Mouse (Mus musculus) liver, postnatal 0 days (tissue): ENCODE measurements around the gene Tceal8.

Experiments
- CTCF ChIP-seq: sonication (generic); IDR thresholded peaks from 2 replicates; pipeline ENCODE4 v1.5.1; 2016; ENCODE audit warnings: antibody characterized with exemption, low read depth
- EP300 ChIP-seq: IDR thresholded peaks from 2 replicates; pipeline ENCODE4 v1.6.1; 2016; ENCODE audit warnings: antibody characterized with exemption, low read depth, mild to moderate bottlenecking

DNA sequence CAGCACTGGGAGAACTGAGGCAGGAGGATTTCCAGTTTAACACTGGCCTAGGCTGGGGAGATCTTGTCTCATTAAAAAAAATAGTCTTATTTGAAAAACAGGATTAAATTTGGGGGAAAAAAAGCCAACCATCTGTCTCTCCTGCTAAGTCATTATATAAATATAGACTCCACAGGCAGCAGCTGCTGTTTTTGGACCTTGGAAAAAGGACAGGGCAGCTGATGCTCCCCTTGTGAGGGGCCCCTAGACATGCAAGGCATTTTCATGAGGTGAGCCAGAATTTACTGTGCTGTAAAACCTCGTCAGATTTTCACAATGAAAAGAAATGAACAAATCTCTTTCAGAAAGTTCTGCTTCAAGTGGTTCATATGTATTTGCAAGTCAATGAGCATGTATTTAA is 44.2 kb upstream of the Tceal8 start:
- no peak for TF ChIP-seq EP300
- no peak for TF ChIP-seq CTCF
